Mouse (Mus musculus) left cerebral cortex, adult 9 months (tissue): Measurements from ENCODE around the gene Olfr303.
"Not testable (repeated sequence)": the region's sequence is repeated elsewhere in the genome, so short reads cannot be mapped to it uniquely, and the experiment has no call there.

Experiments
- DNase-seq, 2 experiments: peaks; one replicate each; pipeline ENCODE4 v3.0.0; 2022; ENCODE audit warnings: low spot score in 2 of 2

Gene Olfr303

DNA sequence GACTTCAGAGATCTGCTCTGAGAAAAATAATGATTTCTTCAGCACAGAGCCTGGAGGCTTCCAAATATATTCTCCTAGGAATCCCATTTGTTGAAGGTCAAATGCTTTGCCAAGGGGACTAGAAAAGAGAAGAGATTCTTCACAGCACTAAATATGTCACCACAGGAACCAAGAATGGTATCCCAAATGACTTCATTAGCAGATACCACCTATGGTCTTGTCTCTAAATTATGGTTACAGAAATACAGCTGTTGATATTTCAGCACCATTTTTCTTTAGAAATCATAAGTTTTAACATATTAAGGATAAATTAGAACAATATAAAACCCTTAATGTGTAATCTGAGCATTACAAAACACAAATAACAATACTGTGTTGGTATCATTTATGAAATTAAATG, at the start of gene Olfr303:
TSS of gene Olfr303 (minus strand) at position 101 of the 400 bp plus-strand sequence.
- no peak for DNase-seq

DNA sequence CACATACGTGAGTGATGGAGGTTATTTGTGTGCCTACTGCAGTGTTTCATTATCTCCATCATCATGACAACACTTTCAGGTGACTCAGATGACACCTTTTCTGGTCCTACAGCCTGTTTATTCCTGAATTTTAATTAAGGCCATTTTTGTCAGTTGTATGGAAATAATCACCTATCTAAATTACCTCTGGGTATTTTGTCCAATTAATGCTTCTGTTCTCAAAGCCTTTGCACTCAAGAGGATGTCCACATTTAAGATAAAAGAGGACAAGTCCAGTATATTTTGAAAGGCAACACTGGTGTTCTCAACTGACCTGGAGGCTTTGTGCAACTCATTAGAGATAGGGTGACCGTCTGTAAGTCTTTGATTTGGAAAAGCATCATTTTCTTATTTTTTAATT, 6.0 kb upstream of the Olfr303 start, which contains the start of gene Olfr301:
TSS of gene Olfr301 (plus strand) at position 301 of the 400 bp plus-strand sequence.
- DNase-seq: no peak

DNA sequence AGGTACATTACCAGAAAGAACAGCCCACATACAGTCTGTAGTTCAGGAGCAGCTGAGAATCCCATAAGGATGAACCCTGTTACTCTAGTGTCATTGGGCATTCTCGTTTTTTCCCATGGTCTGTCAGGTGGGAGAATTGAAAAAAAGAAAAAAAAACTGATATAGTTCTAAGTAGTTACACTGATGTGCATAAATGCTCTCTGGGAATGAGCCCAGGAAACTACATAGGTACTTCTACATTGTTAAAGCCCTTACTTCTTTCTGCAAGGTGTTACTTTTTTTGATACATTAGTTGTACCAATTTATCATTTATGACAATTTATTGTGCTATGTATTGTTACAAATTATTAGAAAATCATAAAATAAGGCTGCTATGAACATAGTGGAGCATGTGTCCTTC, 11.0 kb downstream of the Olfr303 start, which contains the start of gene Olfr304:
TSS of gene Olfr304 (minus strand) at position 101 of the 400 bp plus-strand sequence.
- DNase-seq: no peak

DNA sequence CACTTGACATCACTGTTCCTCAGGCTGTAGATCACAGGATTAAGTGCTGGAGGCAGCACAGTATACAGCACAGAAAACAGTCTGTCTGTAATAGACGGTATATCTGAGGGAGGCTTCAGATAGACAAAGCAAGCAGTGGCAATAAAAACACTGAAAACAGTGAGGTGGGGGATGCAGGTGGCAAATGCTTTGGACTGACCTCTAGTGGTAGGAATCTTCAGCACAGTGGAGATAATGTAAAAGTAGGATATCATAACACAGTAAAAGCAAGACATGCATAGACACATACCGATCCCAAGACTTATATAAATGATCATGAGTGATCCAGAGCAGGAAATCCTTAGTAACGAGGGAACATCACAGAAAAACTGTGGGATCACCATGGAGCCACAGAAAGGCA, 11.8 kb downstream of the Olfr303 start:
- DNase-seq: no peak

DNA sequence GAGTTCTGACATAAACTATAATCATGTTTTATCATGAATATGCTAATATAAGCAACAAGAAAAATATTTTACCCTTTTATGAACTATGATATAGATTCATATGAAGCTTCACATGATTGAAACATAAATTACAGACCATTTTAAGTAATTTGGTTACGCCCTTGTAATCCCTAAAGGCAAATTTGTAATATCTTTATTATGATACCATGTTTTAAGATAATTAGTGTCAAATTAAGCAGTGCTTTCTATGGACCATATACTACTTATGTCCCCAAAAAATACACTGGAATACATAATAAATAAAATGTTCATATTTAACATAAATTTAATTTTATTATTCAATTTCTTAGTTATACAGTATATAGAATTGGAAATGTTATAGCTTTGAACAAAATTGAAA, 30.8 kb downstream of the Olfr303 start, which contains the start of gene Olfr305:
TSS of gene Olfr305 (minus strand) at position 101 of the 400 bp plus-strand sequence.
- DNase-seq: no peak

DNA sequence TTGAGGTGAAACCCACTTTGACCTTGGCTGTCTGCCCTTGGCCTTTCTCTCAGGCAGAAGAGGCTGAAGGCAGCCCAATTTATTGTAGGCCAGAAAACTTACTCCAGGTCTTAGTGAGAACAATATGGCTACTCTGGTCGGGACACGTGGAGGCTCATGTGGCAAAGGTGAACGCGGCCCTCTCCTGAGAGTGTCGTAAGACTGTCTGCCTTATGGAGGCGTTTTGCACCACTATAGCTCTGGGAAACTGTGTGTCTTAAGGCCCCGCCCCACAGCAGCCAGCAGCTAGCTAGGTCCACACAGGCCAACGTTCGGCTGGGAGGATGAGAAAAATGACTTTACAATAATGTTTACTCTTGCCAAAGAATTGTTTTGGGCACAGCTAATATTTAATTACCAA, 51.3 kb downstream of the Olfr303 start:
- DNase-seq: not testable (repeated sequence)

DNA sequence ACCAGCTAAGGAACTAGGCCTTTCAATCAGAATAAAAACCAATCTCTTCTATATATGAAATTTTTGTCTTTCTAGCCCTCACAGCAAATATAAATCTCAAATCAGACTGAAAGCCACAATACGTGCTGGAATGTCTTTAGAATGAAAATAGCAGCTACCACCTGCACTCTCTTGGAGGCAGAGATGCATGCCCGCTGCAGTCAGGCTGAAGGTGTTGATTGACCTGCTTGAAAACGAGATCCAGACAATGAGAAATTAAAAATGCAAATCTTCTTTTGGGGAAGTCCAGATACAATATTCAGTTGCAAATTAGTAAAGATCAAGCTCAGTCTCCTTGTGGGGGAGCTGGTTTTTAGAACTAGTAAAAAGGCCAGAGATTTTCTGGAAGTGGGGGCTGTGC, 53.3 kb downstream of the Olfr303 start:
- DNase-seq: no peak

DNA sequence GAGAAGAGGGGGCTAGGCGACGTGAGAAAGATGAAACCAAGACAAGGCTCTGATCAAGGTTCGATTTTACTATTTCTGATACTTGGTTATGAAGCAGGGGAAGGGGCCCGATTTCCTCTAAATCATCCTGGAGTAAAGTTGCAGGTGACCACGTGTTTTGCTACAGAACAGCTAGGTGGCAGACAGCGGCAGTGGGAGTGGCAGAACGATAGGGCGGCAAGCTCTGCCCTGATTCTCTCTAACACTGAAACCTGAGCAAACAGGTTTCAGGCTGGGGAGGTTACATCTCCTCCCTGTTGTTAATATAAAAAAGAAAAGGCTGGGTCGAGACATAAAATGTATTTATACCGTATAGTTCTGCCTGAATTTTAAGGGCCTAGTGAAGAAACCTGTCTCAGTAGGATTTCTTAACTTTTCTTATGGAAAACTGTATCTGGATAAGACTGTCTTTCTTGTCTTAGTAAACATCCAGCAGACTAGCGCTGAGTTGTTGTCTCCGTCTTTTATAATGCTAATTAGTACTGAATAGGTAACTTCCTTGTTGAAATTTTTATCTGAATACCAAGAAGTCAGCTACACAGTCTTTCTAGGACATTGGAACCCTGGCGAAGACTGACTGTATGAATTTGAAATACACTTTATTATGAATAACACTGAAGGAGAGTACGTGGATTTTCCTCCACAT, 54.6 kb downstream of the Olfr303 start:
- no peak for DNase-seq
